Mouse (Mus musculus): Measurements from ENCODE around the gene Hrh1. TPM values are rescaled to one million over a fixed set of nuclear protein-coding genes. Genes with fewer than 3 reads are reported as not detected.

Hrh1 gene
- total and polyA plus RNA-seq, 3 experiments, result not detected

- H3K4me2 ChIP-seq (ENCODE audit: insufficient read depth, low read depth, poor library complexity, severe bottlenecking), result no peak overlapping the region
- H3K4me3 ChIP-seq (replicated peaks in 1 of 3; ENCODE audit: low read depth in 2 of 3, low read length in 2 of 3, poor library complexity in 1 of 3), result no peak overlapping the region
- DNase-seq (ENCODE audit: extremely low read depth), result no peak
- H3K27ac ChIP-seq (ENCODE audit: insufficient read depth, low read depth), result no peak overlapping the region
- peaks cover 5% of the 10 kb centered on the region for H3K9me3 ChIP-seq (replicated peaks; ENCODE audit: low read length)
- no peaks in the 10 kb centered on the region for H3K36me3 ChIP-seq (replicated peaks in 1 of 2; ENCODE audit: control insufficient read depth in 1 of 2, insufficient read depth in 1 of 2, low read length in 1 of 2)
- no peak overlapping the region for H3K9ac ChIP-seq (ENCODE audit: insufficient read depth, low read depth)
- in situ Hi-C loops (cut with MboI; ENCODE audit: low pct_ligation_motif_present, low pct_unique_long_range_greater_than_20kb, low sequenced_read_pairs), result no loop called here
- dilution Hi-C loops (cut with MboI; ENCODE audit: extremely low pct_ligation_motif_present, extremely low pct_unique_long_range_greater_than_20kb, low sequenced_read_pairs), result no loop called here
- TF ChIP-seq MAX (IDR thresholded peaks at IDR 0.05; ENCODE audit: low read length), result no peak
- no peak for TF ChIP-seq BHLHE40 (IDR thresholded peaks at IDR 0.05; ENCODE audit: low read depth, low read length)
- no peak for TF ChIP-seq SMC3 (IDR thresholded peaks at IDR 0.05; ENCODE audit: low read depth, low read length)
- no peak for TF ChIP-seq ZNF384 (IDR thresholded peaks at IDR 0.05; ENCODE audit: low read depth, low read length)
- no peak for TF ChIP-seq MXI1 (IDR thresholded peaks at IDR 0.05; ENCODE audit: low read depth, low read length)
- no peak for TF ChIP-seq CHD2 (IDR thresholded peaks at IDR 0.05; ENCODE audit: low read length)
- TF ChIP-seq MYC (IDR thresholded peaks at IDR 0.05; ENCODE audit: low read depth, low read length), result no peak
- no peaks in the 10 kb centered on the region for H3K79me2 ChIP-seq (replicated peaks; ENCODE audit: control insufficient read depth, extremely low read depth, insufficient read depth, poor library complexity, severe bottlenecking)
- H3K4me1 ChIP-seq (ENCODE audit: control insufficient read depth in 1 of 2, insufficient read depth in 2 of 2), result no peaks in the 10 kb centered on the region
- H3K27me3 ChIP-seq (replicated peaks), result peaks cover 82% of the 10 kb centered on the region
Measured at GRCm38 (mm10) chr6:114444976-114445375, 47.2 kb downstream of the Hrh1 start.

GRCm38 (mm10) chr6:114448888-114449287 lies 51.2 kb downstream of the Hrh1 start:
- Histone ChIP-seq H3K4me3 (replicated peaks in 1 of 3; ENCODE audit: low read depth in 2 of 3, low read length in 2 of 3, poor library complexity in 1 of 3) (no peak overlapping the region), H3K4me1 (ENCODE audit: control insufficient read depth in 1 of 2, insufficient read depth in 2 of 2) (no peaks in the 10 kb centered on the region), H3K36me3 (replicated peaks in 1 of 2; ENCODE audit: control insufficient read depth in 1 of 2, insufficient read depth in 1 of 2, low read length in 1 of 2) (no peaks in the 10 kb centered on the region), H3K4me2 (ENCODE audit: insufficient read depth, low read depth, poor library complexity, severe bottlenecking) (no peak overlapping the region), H3K9ac (ENCODE audit: insufficient read depth, low read depth) (no peak overlapping the region), H3K79me2 (replicated peaks; ENCODE audit: control insufficient read depth, extremely low read depth, insufficient read depth, poor library complexity, severe bottlenecking) (no peaks in the 10 kb centered on the region), H3K27ac (ENCODE audit: insufficient read depth, low read depth) (no peak overlapping the region), H3K9me3 (replicated peaks; ENCODE audit: low read length) (peaks cover 2% of the 10 kb centered on the region), H3K27me3 (replicated peaks) (peaks cover 91% of the 10 kb centered on the region)
- no peak for TF ChIP-seq MYC (IDR thresholded peaks at IDR 0.05; ENCODE audit: low read depth, low read length)
- TF ChIP-seq POLR2A (IDR thresholded peaks at IDR 0.05; ENCODE audit: low read depth, low read length), result no peak
- no peak for TF ChIP-seq MAFK (IDR thresholded peaks at IDR 0.05; ENCODE audit: insufficient replicate concordance, low read length)
- TF ChIP-seq ZKSCAN1 (IDR thresholded peaks at IDR 0.05; ENCODE audit: borderline replicate concordance, low read depth, low read length), result no peak
- no peak for TF ChIP-seq TCF12 (IDR thresholded peaks at IDR 0.05; ENCODE audit: low read depth, low read length)
- TF ChIP-seq ZMIZ1 (IDR thresholded peaks at IDR 0.05; ENCODE audit: low read depth, low read length), result no peak
- TF ChIP-seq JUND (conservative IDR thresholded peaks at IDR 0.05; ENCODE audit: low read depth, low read length), result no peak
- TF ChIP-seq GABPA (IDR thresholded peaks at IDR 0.05; ENCODE audit: insufficient replicate concordance, low read depth, low read length), result no peak
- TF ChIP-seq POLR2AphosphoS2 (IDR thresholded peaks at IDR 0.05; ENCODE audit: low read depth, low read length), result no peak
- DNase-seq (ENCODE audit: extremely low read depth), result no peak
- dilution Hi-C loops (cut with MboI; ENCODE audit: extremely low pct_ligation_motif_present, extremely low pct_unique_long_range_greater_than_20kb, low sequenced_read_pairs) (no loop called here), in situ Hi-C loops (cut with MboI; ENCODE audit: low pct_ligation_motif_present, low pct_unique_long_range_greater_than_20kb, low sequenced_read_pairs) (no loop called here)

GRCm38 (mm10) chr6:114455267-114455666 lies 57.5 kb downstream of the Hrh1 start:
- TF ChIP-seq IRF4 (IDR thresholded peaks at IDR 0.05; ENCODE audit: low read depth, low read length) (no peak), GABPA (IDR thresholded peaks at IDR 0.05; ENCODE audit: insufficient replicate concordance, low read depth, low read length) (no peak), MEF2A (IDR thresholded peaks at IDR 0.05; ENCODE audit: borderline replicate concordance, low read depth, low read length) (no peak)
- Histone ChIP-seq H3K9ac (ENCODE audit: insufficient read depth, low read depth) (no peak overlapping the region), H3K27me3 (replicated peaks) (peaks cover 74% of the 10 kb centered on the region), H3K9me3 (replicated peaks; ENCODE audit: low read length) (peaks cover 9% of the 10 kb centered on the region), H3K36me3 (replicated peaks in 1 of 2; ENCODE audit: control insufficient read depth in 1 of 2, insufficient read depth in 1 of 2, low read length in 1 of 2) (no peaks in the 10 kb centered on the region), H3K79me2 (replicated peaks; ENCODE audit: control insufficient read depth, extremely low read depth, insufficient read depth, poor library complexity, severe bottlenecking) (no peaks in the 10 kb centered on the region), H3K4me3 (replicated peaks in 1 of 3; ENCODE audit: low read depth in 2 of 3, low read length in 2 of 3, poor library complexity in 1 of 3) (no peak overlapping the region), H3K4me2 (ENCODE audit: insufficient read depth, low read depth, poor library complexity, severe bottlenecking) (no peak overlapping the region), H3K4me1 (ENCODE audit: control insufficient read depth in 1 of 2, insufficient read depth in 2 of 2) (no peaks in the 10 kb centered on the region), H3K27ac (ENCODE audit: insufficient read depth, low read depth) (no peak overlapping the region)
- in situ Hi-C loops (cut with MboI; ENCODE audit: low pct_ligation_motif_present, low pct_unique_long_range_greater_than_20kb, low sequenced_read_pairs) (loop anchor here (25.0 kb wide), 1 partner anchor 232 kb away; no protein-coding TSS in a partner anchor), dilution Hi-C loops (cut with MboI; ENCODE audit: extremely low pct_ligation_motif_present, extremely low pct_unique_long_range_greater_than_20kb, low sequenced_read_pairs) (no loop called here)
- no peak for DNase-seq (ENCODE audit: extremely low read depth)
